Mouse (Mus musculus): ENCODE data around the gene Foxj1. TPM values are rescaled to one million over a fixed set of nuclear protein-coding genes. Genes with fewer than 3 reads are reported as not detected.

Foxj1 gene
- polyA plus RNA-seq, 1 experiment, result 0.02 TPM

- H3K27me3 ChIP-seq (ENCODE audit: control insufficient read depth), result peaks cover 68% of the 10 kb centered on the region
- TF ChIP-seq TAL1 (IDR thresholded peaks at IDR 0.05; ENCODE audit: low read length) (no peak), GATA1 (IDR thresholded peaks at IDR 0.05; ENCODE audit: low read length) (no peak)
- no peaks in the 10 kb centered on the region for H3K36me3 ChIP-seq (ENCODE audit: control insufficient read depth)
- H3K9me3 ChIP-seq (ENCODE audit: control insufficient read depth, low read length), result peaks cover 3% of the 10 kb centered on the region; the same call in 1 of the 2 replicates
- peak overlapping the region; percentile 2 for H3K4me3 ChIP-seq (replicated peaks)
- H3K4me1 ChIP-seq (ENCODE audit: control insufficient read depth), result peaks cover 17% of the 10 kb centered on the region
Observed at GRCm38 (mm10) chr11:116333526-116334416, 1.4 kb downstream of the Foxj1 start.

- peaks cover 3% of the 10 kb centered on the region; the same call in 1 of the 2 replicates for H3K9me3 ChIP-seq (ENCODE audit: control insufficient read depth, low read length)
- H3K27me3 ChIP-seq (ENCODE audit: control insufficient read depth), result peaks cover 63% of the 10 kb centered on the region
- TF ChIP-seq TAL1 (IDR thresholded peaks at IDR 0.05; ENCODE audit: low read length), result no peak
- no peak for TF ChIP-seq GATA1 (IDR thresholded peaks at IDR 0.05; ENCODE audit: low read length)
- no peaks in the 10 kb centered on the region for H3K36me3 ChIP-seq (ENCODE audit: control insufficient read depth)
- no peak overlapping the region for H3K4me3 ChIP-seq (replicated peaks)
- H3K4me1 ChIP-seq (ENCODE audit: control insufficient read depth), result peaks cover 16% of the 10 kb centered on the region
Observed at GRCm38 (mm10) chr11:116332983-116333270, 2.3 kb downstream of the Foxj1 start.

DNA sequence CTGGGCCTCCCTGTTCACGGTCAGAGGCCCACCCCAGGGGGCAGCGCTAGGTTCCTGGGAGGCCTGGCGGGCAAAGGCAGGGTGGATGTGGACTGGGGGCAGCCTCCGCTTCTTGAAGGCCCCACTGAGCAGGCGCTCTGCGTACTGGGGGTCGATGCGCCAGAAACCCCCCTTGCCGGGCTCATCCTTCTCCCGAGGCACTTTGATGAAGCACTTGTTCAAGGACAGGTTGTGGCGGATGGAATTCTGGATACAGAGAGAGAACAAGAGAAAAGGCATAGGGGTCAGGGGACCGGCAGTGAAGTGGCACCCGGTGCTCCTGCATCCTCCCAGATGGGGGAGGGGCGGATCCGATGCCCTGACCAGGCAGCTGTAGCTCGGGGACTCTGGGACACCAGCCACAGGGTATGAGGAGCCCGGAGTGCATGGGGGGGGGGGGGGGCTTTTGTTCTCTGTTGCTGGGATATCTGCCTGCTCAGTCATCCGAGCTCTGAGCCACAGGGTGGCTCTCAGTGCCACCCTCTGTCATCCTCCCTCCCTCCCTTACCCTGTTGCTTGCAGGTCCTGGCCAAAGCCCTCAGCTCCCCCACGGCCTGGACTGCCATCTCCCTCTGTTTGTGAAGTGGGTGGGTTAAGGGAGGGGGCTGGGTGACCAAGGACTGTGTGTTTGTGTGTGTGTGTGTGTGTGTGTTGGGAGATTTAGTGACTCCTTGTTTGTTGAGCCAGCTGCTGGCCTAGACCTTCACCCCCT, 2.8 kb downstream of the Foxj1 start:
- TF ChIP-seq GATA1 (IDR thresholded peaks at IDR 0.05; ENCODE audit: low read length) (no peak), TAL1 (IDR thresholded peaks at IDR 0.05; ENCODE audit: low read length) (no peak)
- H3K36me3 ChIP-seq (ENCODE audit: control insufficient read depth), result no peaks in the 10 kb centered on the region
- peaks cover 57% of the 10 kb centered on the region for H3K27me3 ChIP-seq (ENCODE audit: control insufficient read depth)
- H3K9me3 ChIP-seq (ENCODE audit: control insufficient read depth, low read length), result peaks cover 3% of the 10 kb centered on the region; the same call in 1 of the 2 replicates
- H3K4me1 ChIP-seq (ENCODE audit: control insufficient read depth), result peaks cover 16% of the 10 kb centered on the region
- H3K4me3 ChIP-seq (replicated peaks), result no peak overlapping the region

GRCm38 (mm10) chr11:116330211-116330518, 5.0 kb downstream of the Foxj1 start:
- H3K27me3 ChIP-seq (ENCODE audit: control insufficient read depth), result peaks cover 35% of the 10 kb centered on the region
- peaks cover 9% of the 10 kb centered on the region for H3K4me1 ChIP-seq (ENCODE audit: control insufficient read depth)
- no peaks in the 10 kb centered on the region for H3K36me3 ChIP-seq (ENCODE audit: control insufficient read depth)
- no peak for TF ChIP-seq GATA1 (IDR thresholded peaks at IDR 0.05; ENCODE audit: low read length)
- TF ChIP-seq TAL1 (IDR thresholded peaks at IDR 0.05; ENCODE audit: low read length), result no peak
- H3K4me3 ChIP-seq (replicated peaks), result no peak overlapping the region
- H3K9me3 ChIP-seq (ENCODE audit: control insufficient read depth, low read length), result peaks cover 3% of the 10 kb centered on the region; the same call in 1 of the 2 replicates

DNA sequence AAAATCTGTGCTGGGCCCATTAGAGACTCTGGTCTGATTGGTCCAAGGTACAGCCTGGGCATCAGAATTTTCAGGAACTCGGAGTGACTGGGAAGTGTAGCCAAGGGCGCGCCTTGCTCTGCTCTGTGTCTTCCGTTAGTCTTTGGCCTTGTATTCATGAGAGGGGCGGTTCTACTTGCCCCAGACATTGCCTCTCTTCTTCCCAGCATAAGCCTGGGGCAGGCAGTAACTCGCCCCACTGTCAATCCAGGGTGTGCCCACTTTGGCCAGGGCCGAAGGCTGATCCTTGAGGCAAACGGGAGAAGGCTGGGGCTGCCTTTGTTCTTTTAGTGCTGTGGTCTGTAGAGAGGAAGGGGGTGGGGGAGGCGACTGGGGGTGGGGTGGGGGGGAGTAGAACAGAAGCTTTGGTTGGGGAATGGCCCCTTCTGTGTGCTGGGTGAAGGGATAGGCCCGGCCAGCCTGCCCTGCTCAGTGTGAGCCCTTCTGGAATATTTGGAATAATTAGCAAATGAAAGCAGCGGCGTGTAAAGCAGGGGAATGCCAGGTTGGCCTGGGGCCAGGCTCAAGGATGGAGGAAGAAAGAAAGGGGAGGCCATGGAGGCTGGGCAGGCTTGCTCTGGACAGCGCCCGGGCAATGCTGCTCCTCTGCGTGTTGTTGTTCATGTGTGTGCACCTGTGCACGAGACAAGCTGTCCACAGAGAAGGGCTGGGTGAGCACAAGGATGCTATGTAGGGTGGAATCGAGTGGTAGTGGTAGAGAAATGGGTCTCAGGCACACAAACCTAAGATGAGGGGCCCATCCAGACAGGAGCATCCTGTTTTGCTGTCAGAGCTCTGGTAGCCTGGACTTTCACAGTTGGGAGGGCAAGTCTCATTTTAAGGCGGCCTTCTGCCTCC, 5.6 kb downstream of the Foxj1 start:
- no peak overlapping the region for H3K4me3 ChIP-seq (replicated peaks)
- H3K36me3 ChIP-seq (ENCODE audit: control insufficient read depth), result no peaks in the 10 kb centered on the region
- H3K9me3 ChIP-seq (ENCODE audit: control insufficient read depth, low read length), result peaks cover 3% of the 10 kb centered on the region; the same call in 1 of the 2 replicates
- peaks cover 29% of the 10 kb centered on the region for H3K27me3 ChIP-seq (ENCODE audit: control insufficient read depth)
- peaks cover 3% of the 10 kb centered on the region; the same call in 1 of the 2 replicates for H3K4me1 ChIP-seq (ENCODE audit: control insufficient read depth)
- TF ChIP-seq TAL1 (IDR thresholded peaks at IDR 0.05; ENCODE audit: low read length), result no peak
- no peak for TF ChIP-seq GATA1 (IDR thresholded peaks at IDR 0.05; ENCODE audit: low read length)

DNA sequence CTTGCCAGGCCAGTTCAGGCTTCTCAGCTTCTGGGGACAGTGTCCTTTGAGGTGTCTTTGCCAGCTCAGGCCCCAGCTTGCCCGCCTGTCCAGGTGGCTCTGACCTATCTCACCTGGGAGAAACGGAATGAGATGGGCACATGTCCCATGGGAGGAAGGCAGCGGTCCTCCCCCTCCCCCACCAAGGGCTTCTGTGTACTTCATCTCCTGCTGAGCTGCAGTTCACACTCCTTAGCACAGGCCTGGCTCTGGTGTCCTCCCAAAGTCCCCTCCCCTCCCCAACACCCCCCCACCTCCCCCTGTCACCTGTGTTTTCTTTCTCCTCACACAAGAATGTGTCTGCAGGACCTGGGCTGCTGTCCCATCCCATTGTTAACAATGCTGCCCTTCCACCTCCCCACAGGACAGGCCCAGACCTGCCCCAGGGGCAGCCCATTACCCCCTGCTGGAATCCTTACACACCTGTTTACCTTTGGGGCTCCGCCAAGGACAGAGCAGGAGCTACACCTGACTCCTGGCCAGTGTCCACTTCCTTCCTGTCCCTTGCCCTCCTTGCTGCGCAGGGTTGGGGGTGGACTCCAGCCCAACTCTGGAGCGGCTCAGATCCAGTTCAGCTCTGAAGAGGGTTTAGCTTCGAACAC, 8.1 kb downstream of the Foxj1 start:
- Histone ChIP-seq H3K36me3 (ENCODE audit: control insufficient read depth) (no peaks in the 10 kb centered on the region), H3K4me3 (replicated peaks) (no peak overlapping the region), H3K9me3 (ENCODE audit: control insufficient read depth, low read length) (no peaks in the 10 kb centered on the region), H3K27me3 (ENCODE audit: control insufficient read depth) (peaks cover 7% of the 10 kb centered on the region), H3K4me1 (ENCODE audit: control insufficient read depth) (no peaks in the 10 kb centered on the region)
- TF ChIP-seq TAL1 (IDR thresholded peaks at IDR 0.05; ENCODE audit: low read length) (no peak), GATA1 (IDR thresholded peaks at IDR 0.05; ENCODE audit: low read length) (no peak)

GRCm38 (mm10) chr11:116318719-116319659, 16.2 kb downstream of the Foxj1 start:
- H3K36me3 ChIP-seq (ENCODE audit: control insufficient read depth), result no peaks in the 10 kb centered on the region
- peaks cover 4% of the 10 kb centered on the region; the same call in 1 of the 2 replicates for H3K27me3 ChIP-seq (ENCODE audit: control insufficient read depth)
- peak overlapping the region; percentile 45 for H3K4me3 ChIP-seq (replicated peaks)
- no peak for TF ChIP-seq TAL1 (IDR thresholded peaks at IDR 0.05; ENCODE audit: low read length)
- TF ChIP-seq GATA1 (IDR thresholded peaks at IDR 0.05; ENCODE audit: low read length), result no peak
- H3K9me3 ChIP-seq (ENCODE audit: control insufficient read depth, low read length), result no peaks in the 10 kb centered on the region
- peaks cover 12% of the 10 kb centered on the region for H3K4me1 ChIP-seq (ENCODE audit: control insufficient read depth)

All from erythroblast, embryonic 14.5 days (primary cell).